Mouse (Mus musculus): ENCODE data around the gene Fbxo39. TPM values are rescaled to one million over a fixed set of nuclear protein-coding genes. Genes with fewer than 3 reads are reported as not detected.

Gene Fbxo39
- polyA plus RNA-seq, 1 experiment: not detected

GRCm38 (mm10) chr11:72367934-72368674 lies 53.9 kb downstream of the Fbxo39 start:
- Histone ChIP-seq H3K4me3 (replicated peaks) (no peak overlapping the region), H3K27me3 (ENCODE audit: control insufficient read depth) (peaks cover 2% of the 10 kb centered on the region; the same call in 1 of the 2 replicates), H3K36me3 (ENCODE audit: control insufficient read depth) (no peaks in the 10 kb centered on the region), H3K4me1 (ENCODE audit: control insufficient read depth) (no peaks in the 10 kb centered on the region), H3K9me3 (ENCODE audit: control insufficient read depth, low read length) (no peaks in the 10 kb centered on the region)
- no peak for TF ChIP-seq GATA1 (IDR thresholded peaks at IDR 0.05; ENCODE audit: low read length)
- TF ChIP-seq TAL1 (IDR thresholded peaks at IDR 0.05; ENCODE audit: low read length): no peak

Other genes with a start within 250 kb of the Fbxo39 start
- gene Pitpnm3, start 178.7 kb upstream of the Fbxo39 start, polyA plus RNA-seq (2012): not detected in 2 replicates
- 0.02 and 0.03 TPM in 2 replicates for gene Gm43951, start 107.6 kb upstream of the Fbxo39 start, polyA plus RNA-seq (2012)
- gene 4933427D14Rik, start 107.0 kb upstream of the Fbxo39 start, polyA plus RNA-seq (2012): 0.05 and 0.09 TPM in 2 replicates
- 2.1 and 3.2 TPM in 2 replicates for gene Txndc17, start 106.9 kb upstream of the Fbxo39 start, polyA plus RNA-seq (2012)
- gene Med31, start 98.9 kb upstream of the Fbxo39 start, polyA plus RNA-seq (2012): 0.09 and 0.14 TPM in 2 replicates
- not detected in 2 replicates for gene Slc13a5, start 47.2 kb upstream of the Fbxo39 start, polyA plus RNA-seq (2012)
- gene Xaf1, start 12.8 kb upstream of the Fbxo39 start, polyA plus RNA-seq (2012): not detected in 2 replicates
- gene Tekt1, start 48.0 kb downstream of the Fbxo39 start, polyA plus RNA-seq (2012): not detected in 2 replicates
- 0.01 TPM in 1 of 2 replicates, not detected in the other for gene Smtnl2, start 97.3 kb downstream of the Fbxo39 start, polyA plus RNA-seq (2012)
- gene Ggt6, start 121.1 kb downstream of the Fbxo39 start, polyA plus RNA-seq (2012): not detected in 2 replicates
- gene Mybbp1a, start 126.9 kb downstream of the Fbxo39 start, polyA plus RNA-seq (2012): 4.1 TPM in 2 replicates
- 0.10 and 0.16 TPM in 2 replicates for gene Spns2, start 175.5 kb downstream of the Fbxo39 start, polyA plus RNA-seq (2012)
- gene Spns3, start 236.1 kb downstream of the Fbxo39 start, polyA plus RNA-seq (2012): 0.07 and 0.14 TPM in 2 replicates